Mouse (Mus musculus) intestine, postnatal 0 days (tissue): ENCODE data around the gene Malsu1. TPM values are rescaled to one million over a fixed set of nuclear protein-coding genes. Genes with fewer than 3 reads are reported as not detected.

Source experiments
- ATAC-seq: fragments of 200-750 bp; cut with Nextera tagmentation; 2 replicates; pipeline ENCODE4 v1.8.0; 2017; ENCODE audit warnings: mild to moderate bottlenecking, moderate TSS enrichment, moderate library complexity
- H3K27ac ChIP-seq: fragments of 300-500 bp; sonication (generic); 2 replicates; pipeline ENCODE4 v1.5.1; 2014; ENCODE audit warnings: mild to moderate bottlenecking, low read depth, low read length, moderate library complexity
- H3K27me3 ChIP-seq: fragments of 300-500 bp; sonication (generic); replicated peaks from 2 replicates; pipeline ENCODE4 v1.6.1; 2014; ENCODE audit warnings: low read length, mixed read lengths; ENCODE audit not compliant: control insufficient read depth, insufficient read depth
- H3K36me3 ChIP-seq: fragments of 300-500 bp; sonication (generic); 2 replicates; pipeline ENCODE4 v1.6.1; 2014; ENCODE audit warnings: mild to moderate bottlenecking, moderate library complexity; ENCODE audit not compliant: control insufficient read depth, insufficient read depth
- H3K4me1 ChIP-seq: fragments of 300-500 bp; sonication (generic); replicated peaks from 2 replicates; pipeline ENCODE4 v1.6.1; 2014; ENCODE audit warnings: antibody characterized with exemption, low read length, mixed read lengths; ENCODE audit not compliant: control insufficient read depth, insufficient read depth
- H3K4me2 ChIP-seq: fragments of 300-500 bp; sonication (generic); replicated peaks from 2 replicates; pipeline ENCODE4 v1.6.1; 2014; ENCODE audit warnings: low read depth, mild to moderate bottlenecking, moderate library complexity
- H3K4me3 ChIP-seq: fragments of 300-500 bp; sonication (generic); 2 replicates; pipeline ENCODE4 v1.5.1; 2014; ENCODE audit warnings: low read depth, low read length
- H3K9ac ChIP-seq: fragments of 300-500 bp; sonication (generic); 2 replicates; pipeline ENCODE4 v1.6.1; 2014; ENCODE audit warnings: mild to moderate bottlenecking, low read depth, low read length
- H3K9me3 ChIP-seq: fragments of 300-500 bp; sonication (generic); 2 replicates; pipeline ENCODE4 v1.6.1; 2016; ENCODE audit warnings: mixed run types; ENCODE audit not compliant: control insufficient read depth
- CTCF ChIP-seq: sonication (generic); IDR thresholded peaks from 2 replicates; pipeline ENCODE4 v1.5.1; 2016; ENCODE audit warnings: low read depth, mild to moderate bottlenecking, control low read depth, antibody characterized with exemption, moderate library complexity
- WGBS: fragments of 180-500 bp; shearing (Covaris S2); extraction: QIAGEN DNeasy Blood & Tissue Kit; methylation state at CpG from one replicate; pipeline ENCODE4 v1.1.7; 2014; 5-methylcytosine and 5-hydroxymethylcytosine counted together
- polyA plus RNA-seq: library from polyadenylated mRNA; unstranded; fragments of >200 nt; fragmentation: Nextera tagmentation; extraction: Ambion mirVana; gene quantifications from 2 replicates; pipeline ENCODE4 v1.2.1, GENCODE M21; 2015

Malsu1 gene
- polyA plus RNA-seq, 1 experiment from 2014 or later = 86.9 TPM

DNA sequence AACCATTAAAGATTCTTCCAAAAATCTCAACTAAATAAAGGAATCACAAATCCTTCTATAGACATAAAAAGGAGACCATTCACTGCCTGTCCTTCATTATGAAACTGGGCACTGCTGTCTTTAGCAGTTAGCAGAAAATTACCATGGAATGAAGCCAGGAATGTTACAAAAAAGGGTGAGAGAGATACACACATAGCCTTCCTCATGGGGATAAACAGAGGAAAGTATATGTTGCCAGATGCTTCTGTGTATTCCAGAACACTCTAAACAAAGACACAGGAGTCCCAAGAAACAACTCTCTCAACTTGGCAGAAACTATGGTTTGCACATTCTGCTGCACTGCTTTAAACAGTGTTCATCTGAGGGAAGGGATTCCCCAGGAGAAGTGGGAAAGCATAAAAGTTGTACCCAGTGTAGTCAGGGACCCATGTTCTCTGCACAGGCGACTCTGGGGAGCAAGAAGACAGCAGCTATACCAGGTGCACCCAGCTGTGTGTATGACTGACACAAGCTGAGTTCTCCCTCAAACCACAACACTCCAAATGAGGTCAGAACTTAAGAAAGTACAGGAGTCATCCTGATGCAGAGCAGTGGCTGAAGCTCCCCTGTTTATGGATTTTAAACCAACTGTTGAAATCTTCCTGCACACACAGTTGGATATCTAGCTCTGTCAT, 46.0 kb downstream of the Malsu1 start:
- no peak for ATAC-seq
- Histone ChIP-seq H3K36me3 (peaks cover 16% of the 10 kb centered on the region; the same call in 1 of the 2 replicates), H3K9me3 (no peaks in the 10 kb centered on the region), H3K4me3 (no peak overlapping the region), H3K9ac (no peak overlapping the region), H3K27ac (no peak overlapping the region; the same call in 1 of the 2 replicates), H3K4me2 (no peak overlapping the region), H3K4me1 (no peaks in the 10 kb centered on the region), H3K27me3 (no peaks in the 10 kb centered on the region)
- TF ChIP-seq CTCF = no peak
- whole genome bisulfite sequencing = 50% methylated on average over 1 of the region's 1 CpGs

- Histone ChIP-seq H3K4me2 (no peak overlapping the region), H3K9me3 (no peaks in the 10 kb centered on the region), H3K27me3 (no peaks in the 10 kb centered on the region), H3K4me1 (no peaks in the 10 kb centered on the region), H3K4me3 (no peak overlapping the region), H3K9ac (no peak overlapping the region), H3K36me3 (peaks cover 19% of the 10 kb centered on the region; the same call in 1 of the 2 replicates), H3K27ac (no peak overlapping the region)
- TF ChIP-seq CTCF = no peak
- no peak for ATAC-seq
- WGBS = 72% methylated on average over 3 of the region's 3 CpGs
Observed at GRCm38 (mm10) chr6:49120370-49120769, 46.8 kb downstream of the Malsu1 start.

- Histone ChIP-seq H3K9ac (no peak overlapping the region), H3K36me3 (peaks cover 27% of the 10 kb centered on the region; the same call in 1 of the 2 replicates), H3K4me1 (no peaks in the 10 kb centered on the region), H3K27me3 (no peaks in the 10 kb centered on the region), H3K9me3 (no peaks in the 10 kb centered on the region), H3K27ac (no peak overlapping the region), H3K4me2 (no peak overlapping the region), H3K4me3 (no peak overlapping the region)
- no peak for ATAC-seq
- TF ChIP-seq CTCF = no peak
Observed at GRCm38 (mm10) chr6:49130328-49130727, 56.7 kb downstream of the Malsu1 start.

GRCm38 (mm10) chr6:49131855-49132254, 58.3 kb downstream of the Malsu1 start:
- Histone ChIP-seq H3K4me2 (no peak overlapping the region), H3K36me3 (peaks cover 19% of the 10 kb centered on the region; the same call in 1 of the 2 replicates), H3K4me3 (no peak overlapping the region), H3K4me1 (0 out of 2 replicates have a peak, but pooled peaks cover 5% of the 10 kb centered on the region), H3K27me3 (no peaks in the 10 kb centered on the region), H3K9ac (no peak overlapping the region), H3K9me3 (no peaks in the 10 kb centered on the region), H3K27ac (no peak overlapping the region)
- ATAC-seq = no peak
- TF ChIP-seq CTCF = no peak
- 87% methylated on average over 9 of the region's 9 CpGs for WGBS

DNA sequence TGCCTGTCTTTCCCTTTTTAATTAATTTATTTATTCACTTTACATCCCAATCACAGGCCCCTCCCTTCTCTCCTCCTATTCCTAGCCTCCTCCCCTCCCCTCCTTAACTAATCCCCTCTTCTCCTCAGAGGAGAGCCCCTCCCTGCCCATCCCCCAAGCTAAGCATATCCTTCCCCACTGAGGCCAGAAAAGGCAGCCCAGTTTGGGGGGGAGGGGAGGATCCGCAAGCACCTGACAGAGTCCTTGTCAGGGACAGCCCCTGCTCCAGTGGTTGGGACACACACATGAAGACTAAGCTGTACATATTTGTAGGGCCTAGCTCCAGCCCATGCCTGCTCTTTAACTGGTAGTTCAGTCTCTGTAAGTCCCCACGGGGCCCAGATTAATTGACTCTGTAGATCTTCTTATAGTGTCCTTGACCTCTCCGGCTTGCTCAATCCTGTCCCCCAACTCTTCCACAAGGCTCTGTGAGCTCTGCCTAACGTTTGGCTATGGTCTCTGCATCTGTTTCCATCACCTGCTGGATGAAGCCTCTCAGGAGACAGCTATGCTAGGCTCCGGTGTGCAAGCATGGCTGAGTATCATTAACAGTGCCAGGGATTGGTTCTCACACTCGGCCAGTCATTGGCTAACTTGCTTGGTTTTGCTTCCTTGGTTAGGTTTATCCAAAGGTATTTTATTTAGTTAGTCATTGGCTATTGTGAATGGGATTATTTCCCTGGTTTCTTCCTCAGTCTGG, 58.9 kb downstream of the Malsu1 start:
- no peaks in the 10 kb centered on the region for H3K27me3 ChIP-seq
- no peak overlapping the region for H3K9ac ChIP-seq
- H3K4me2 ChIP-seq = no peak overlapping the region
- no peak for ATAC-seq
- H3K9me3 ChIP-seq = no peaks in the 10 kb centered on the region
- H3K4me3 ChIP-seq = no peak overlapping the region
- peaks cover 19% of the 10 kb centered on the region; the same call in 1 of the 2 replicates for H3K36me3 ChIP-seq
- H3K4me1 ChIP-seq = 0 out of 2 replicates have a peak, but pooled peaks cover 5% of the 10 kb centered on the region
- WGBS = 66% methylated on average over 6 of the region's 6 CpGs
- no peak overlapping the region for H3K27ac ChIP-seq
- TF ChIP-seq CTCF = no peak

Other genes with a start within 250 kb of the Malsu1 start
- gene Tmem176a, start 232.9 kb upstream of the Malsu1 start, polyA plus RNA-seq = 180 and 193 TPM in 2 replicates
- gene Tmem176b, start 232.3 kb upstream of the Malsu1 start, polyA plus RNA-seq = 319 and 320 TPM in 2 replicates
- gene Aoc1, start 200.9 kb upstream of the Malsu1 start, polyA plus RNA-seq = 101 and 106 TPM in 2 replicates
- not detected in 2 replicates for gene 1600015I10Rik, start 143.9 kb upstream of the Malsu1 start, polyA plus RNA-seq
- not detected in 2 replicates for gene Doxl2, start 98.8 kb upstream of the Malsu1 start, polyA plus RNA-seq
- not detected in 2 replicates for gene Svs1, start 86.9 kb upstream of the Malsu1 start, polyA plus RNA-seq
- gene Gpnmb, start 37.2 kb upstream of the Malsu1 start, polyA plus RNA-seq = 1.0 and 1.2 TPM in 2 replicates
- 54.7 and 56.3 TPM in 2 replicates for gene Igf2bp3, start 141.2 kb downstream of the Malsu1 start, polyA plus RNA-seq
- 30.2 and 30.5 TPM in 2 replicates for gene Tra2a, start 190.2 kb downstream of the Malsu1 start, polyA plus RNA-seq
- 7.7 and 9.2 TPM in 2 replicates for gene Ccdc126, start 245.5 kb downstream of the Malsu1 start, polyA plus RNA-seq